Mouse (Mus musculus) ES-Bruce4 (cell line): ENCODE results near the gene Mcur1.

Source experiments
- CTCF ChIP-seq: IDR thresholded peaks from one replicate; pipeline ENCODE4 v1.8.1; 2011; ENCODE audit warnings: low read depth, low read length
- EP300 ChIP-seq: IDR thresholded peaks from 2 replicates; pipeline ENCODE4 v1.6.1; 2011; ENCODE audit warnings: low read depth, low read length; ENCODE audit not compliant: insufficient read depth
- POLR2A ChIP-seq: IDR thresholded peaks from one replicate; pipeline ENCODE4 v1.8.1; 2011; ENCODE audit warnings: low read length; ENCODE audit not compliant: insufficient read depth

GRCm38 (mm10) chr13:43516931-43517330 lies 43.1 kb downstream of the Mcur1 start:
- no peak for TF ChIP-seq CTCF
- TF ChIP-seq EP300: no peak
- TF ChIP-seq POLR2A: no peak
